Mouse (Mus musculus): ENCODE results near the gene Rbl1.
A peak's percentile ranks its signal among the peaks of the same experiment; 100 is the strongest.
"Not testable (repeated sequence)": the region's sequence is repeated elsewhere in the genome, so short reads cannot be mapped to it uniquely, and the experiment has no call there.

Rbl1 gene

GRCm38 (mm10) chr2:157170166-157170565 is 34.2 kb downstream of the Rbl1 start:
- no peak for DNase-seq

GRCm38 (mm10) chr2:157166371-157167080 is 37.8 kb downstream of the Rbl1 start:
- no peak for DNase-seq

DNA sequence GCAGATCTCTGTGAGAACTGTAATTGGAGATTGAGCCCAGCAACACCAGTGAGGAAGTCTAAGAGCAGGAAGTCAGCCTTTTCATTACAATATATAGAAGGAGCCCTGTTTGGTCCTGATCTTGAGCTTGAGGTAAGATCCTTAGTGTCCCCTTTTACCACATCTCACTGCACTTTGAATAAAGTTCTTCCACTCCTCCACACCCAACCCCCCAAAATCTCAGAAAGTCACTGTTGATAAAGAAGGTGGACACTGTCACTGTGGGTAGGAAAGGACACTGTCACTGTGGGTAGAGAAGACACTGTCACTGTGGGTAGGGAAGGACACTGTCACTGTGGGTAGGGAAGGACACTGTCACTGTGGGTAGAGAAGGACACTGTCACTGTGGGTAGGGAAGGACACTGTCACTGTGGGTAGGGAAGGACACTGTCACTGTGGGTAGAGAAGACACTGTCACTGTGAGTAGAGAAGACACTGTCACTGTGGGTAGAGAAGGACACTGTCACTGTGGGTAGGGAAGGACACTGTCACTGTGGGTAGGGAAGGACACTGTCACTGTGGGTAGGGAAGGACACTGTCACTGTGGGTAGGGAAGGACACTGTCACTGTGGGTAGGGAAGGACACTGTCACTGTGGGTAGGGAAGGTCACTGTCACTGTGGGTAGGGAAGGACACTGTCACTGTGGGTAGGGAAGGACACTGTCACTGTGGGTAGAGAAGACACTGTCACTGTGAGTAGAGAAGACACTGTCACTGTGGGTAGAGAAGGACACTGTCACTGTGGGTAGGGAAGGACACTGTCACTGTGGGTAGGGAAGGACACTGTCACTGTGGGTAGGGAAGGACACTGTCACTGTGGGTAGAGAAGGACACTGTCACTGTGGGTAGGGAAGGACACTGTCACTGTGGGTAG is 38.8 kb downstream of the Rbl1 start:
- DNase-seq = not testable (repeated sequence)

DNA sequence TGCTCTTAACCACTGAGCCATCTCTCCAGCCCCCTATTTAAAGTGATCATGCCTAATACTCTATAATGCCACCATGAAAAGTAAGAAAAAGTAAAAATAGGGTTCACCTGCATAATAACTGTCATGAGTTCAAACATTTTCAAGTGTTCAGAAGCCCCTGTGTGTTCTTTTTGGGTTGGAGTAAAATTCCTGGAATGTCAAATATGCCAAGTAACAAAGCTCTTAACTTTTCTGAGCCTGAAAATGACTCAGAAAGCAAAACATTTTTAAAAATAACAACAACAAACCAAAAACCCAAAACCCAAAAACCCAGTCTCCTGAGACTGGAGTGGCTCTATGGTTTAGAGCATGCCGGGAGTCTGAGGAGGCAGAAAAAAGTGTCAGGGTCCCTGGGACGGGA is 40.2 kb downstream of the Rbl1 start:
- no peak for DNase-seq

GRCm38 (mm10) chr2:157156079-157156478 is 48.3 kb downstream of the Rbl1 start:
- no peak for DNase-seq

GRCm38 (mm10) chr2:157153235-157153634 is 51.1 kb downstream of the Rbl1 start:
- DNase-seq = no peak

DNA sequence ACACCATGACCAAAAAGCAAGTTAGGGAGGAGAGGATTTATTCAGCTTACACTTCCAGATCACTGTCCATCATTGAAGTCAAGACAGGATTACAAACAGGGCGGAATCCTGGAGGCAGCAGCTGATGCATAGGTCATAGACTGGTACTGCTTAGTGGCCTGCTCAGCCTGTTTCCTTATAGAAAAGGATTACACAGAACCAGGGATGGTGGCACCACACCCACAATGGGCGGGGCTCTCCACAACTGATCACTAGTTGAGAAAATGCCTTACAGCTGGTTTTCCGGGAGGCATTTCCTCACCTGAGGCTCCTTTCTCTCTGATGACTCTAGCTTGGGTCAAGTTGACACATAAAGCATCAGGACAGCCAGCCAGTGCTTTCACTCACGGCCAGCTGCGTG is 55.9 kb downstream of the Rbl1 start:
- no peak for DNase-seq

GRCm38 (mm10) chr2:157147397-157148020 is 56.8 kb downstream of the Rbl1 start:
- DNase-seq = no peak

DNA sequence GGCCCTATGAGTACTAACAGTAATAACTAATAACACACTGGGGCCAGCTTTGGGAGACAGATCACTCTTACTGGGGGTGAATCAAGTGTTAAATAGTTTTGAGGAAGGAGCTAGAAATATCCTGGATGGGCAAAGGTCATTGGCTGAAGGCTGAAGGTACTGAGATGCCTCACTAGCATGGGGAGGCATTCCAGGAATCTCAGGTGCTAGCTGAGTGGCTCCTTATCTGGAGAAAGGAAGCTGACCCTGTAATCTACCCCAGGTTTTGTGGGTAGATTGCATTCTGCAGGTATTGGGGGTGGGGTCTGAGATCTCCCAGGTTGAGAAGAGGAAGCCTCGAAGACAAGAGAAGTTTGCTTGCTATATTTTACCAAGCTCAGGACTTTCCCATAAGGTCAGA is 59.2 kb downstream of the Rbl1 start:
- DNase-seq = no peak

- no peak for DNase-seq
Observed at GRCm38 (mm10) chr2:157144132-157144531, 60.2 kb downstream of the Rbl1 start.

DNA sequence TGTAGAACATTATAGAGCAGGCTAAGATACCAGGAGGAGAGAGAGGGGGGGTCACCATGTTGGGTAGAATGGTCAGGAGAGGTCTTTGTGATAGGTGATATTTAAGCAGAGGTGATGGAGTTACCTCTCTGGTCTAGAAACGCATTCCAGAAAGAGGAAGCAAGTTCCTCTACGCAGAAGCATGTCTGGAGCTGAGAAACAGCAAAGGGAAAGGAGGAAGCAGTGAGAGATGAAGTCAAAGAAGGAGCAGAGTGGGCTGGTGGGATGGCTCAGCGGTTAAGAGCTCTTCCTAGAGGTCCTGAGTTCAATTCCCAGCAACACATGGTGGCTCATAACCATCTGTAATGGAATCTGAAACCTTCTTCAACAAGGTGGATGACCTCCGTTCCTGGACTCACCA is 62.4 kb downstream of the Rbl1 start:
- no peak for DNase-seq

GRCm38 (mm10) chr2:157139251-157139802 is 65.0 kb downstream of the Rbl1 start:
- no peak for DNase-seq

- no peak for DNase-seq
Observed at GRCm38 (mm10) chr2:157138808-157139207, 65.5 kb downstream of the Rbl1 start.

DNA sequence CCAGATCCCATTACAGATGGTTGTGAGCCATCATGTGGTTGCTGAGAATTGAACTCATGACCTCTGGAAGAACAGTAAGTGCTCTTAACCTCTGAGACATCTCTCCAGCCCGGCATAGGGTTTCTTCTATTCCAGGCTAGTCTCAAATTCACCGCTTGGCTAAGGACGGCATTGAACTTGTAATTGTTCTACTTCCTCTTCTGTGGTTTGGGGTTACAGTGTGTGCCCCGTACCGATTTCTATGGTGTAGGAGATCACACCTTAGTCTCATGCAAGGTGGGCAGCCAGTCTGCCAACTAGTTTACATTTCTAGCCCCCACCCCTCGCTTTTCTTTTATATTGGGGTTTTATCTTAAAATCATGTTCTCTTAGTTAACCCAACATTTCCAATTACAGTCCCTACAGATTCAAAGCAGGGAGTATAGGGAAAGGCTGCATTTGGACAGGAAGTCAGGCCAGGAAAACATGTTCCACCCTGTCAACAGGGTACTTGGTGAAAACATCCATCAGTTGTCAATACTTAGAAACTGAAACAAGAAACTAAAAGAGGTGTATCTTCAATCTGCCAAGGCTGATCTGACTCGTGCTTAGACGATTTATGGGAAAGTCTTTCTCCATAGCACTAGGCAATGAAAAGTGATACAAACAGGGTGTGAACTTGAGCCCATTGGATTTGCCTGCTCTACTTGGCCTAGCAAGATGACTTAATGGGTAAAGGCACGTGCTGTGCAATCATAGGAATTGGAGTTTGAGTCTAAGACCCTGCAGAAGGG is 66.2 kb downstream of the Rbl1 start:
- no peak for DNase-seq

DNA sequence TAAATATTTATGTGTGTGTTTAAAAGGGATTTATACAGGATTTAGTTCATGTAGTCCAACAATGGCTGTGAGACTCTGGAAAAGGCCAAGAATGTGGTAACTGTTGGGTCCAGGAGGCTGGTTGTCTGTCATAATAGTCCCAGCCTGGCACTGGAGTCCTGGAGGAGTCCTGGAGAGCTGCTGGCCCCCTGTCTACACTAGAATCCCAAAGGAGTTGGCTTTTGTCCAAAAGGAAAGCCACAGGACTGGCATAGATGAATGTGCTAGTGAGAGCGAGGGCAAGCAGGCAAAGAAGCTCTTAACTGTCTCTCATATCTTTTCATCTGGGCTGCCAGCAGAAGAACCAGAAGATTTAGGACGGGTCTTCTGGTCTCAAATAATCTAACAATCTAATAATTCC is 67.7 kb downstream of the Rbl1 start:
- DNase-seq = no peak

GRCm38 (mm10) chr2:157136176-157136575 is 68.2 kb downstream of the Rbl1 start:
- no peak for DNase-seq

- DNase-seq = no peak
Observed at GRCm38 (mm10) chr2:157135529-157136120, 68.7 kb downstream of the Rbl1 start.

DNA sequence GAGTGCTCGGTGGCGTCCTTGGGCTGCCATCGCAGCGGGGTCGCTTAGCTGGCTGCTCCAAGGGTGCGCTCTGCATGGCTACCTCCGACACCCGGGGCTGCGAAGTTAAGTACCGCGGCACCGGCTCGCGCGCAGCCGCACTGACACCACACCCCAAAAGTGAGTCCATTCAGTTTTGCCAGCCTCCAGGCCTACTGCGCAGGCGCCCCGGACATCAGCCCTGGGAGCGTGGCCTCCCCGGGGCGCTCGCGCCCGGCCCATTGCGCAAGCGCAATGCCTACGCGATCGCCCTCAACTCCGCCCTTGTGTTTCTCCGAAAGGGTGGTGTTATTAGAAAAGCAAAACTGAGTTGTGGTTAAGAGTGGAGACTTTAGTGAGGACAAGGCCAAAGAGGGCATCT is 69.3 kb downstream of the Rbl1 start, which contains the start of gene Samhd1:
Samhd1 (minus strand) TSS at position 252 of the 400 bp plus-strand sequence.
- peak; percentile 94 to 95 for DNase-seq

- no peak for DNase-seq
Observed at GRCm38 (mm10) chr2:157134479-157134931, 69.8 kb downstream of the Rbl1 start.

- no peak for DNase-seq
Observed at GRCm38 (mm10) chr2:157133769-157134478, 70.4 kb downstream of the Rbl1 start.
